Mouse (Mus musculus) gastrocnemius, postnatal 25 days (tissue): ENCODE measurements at regions not wholly inside any gene's neighbourhood (a gene's known extent, or its start where the extent isn't known, plus 50 kb on each side); places are given as distances from the start of the nearest gene placed in this dataset.

Source experiments
- DNase-seq: peaks from one replicate; pipeline ENCODE4 v3.0.0; 2022

DNA sequence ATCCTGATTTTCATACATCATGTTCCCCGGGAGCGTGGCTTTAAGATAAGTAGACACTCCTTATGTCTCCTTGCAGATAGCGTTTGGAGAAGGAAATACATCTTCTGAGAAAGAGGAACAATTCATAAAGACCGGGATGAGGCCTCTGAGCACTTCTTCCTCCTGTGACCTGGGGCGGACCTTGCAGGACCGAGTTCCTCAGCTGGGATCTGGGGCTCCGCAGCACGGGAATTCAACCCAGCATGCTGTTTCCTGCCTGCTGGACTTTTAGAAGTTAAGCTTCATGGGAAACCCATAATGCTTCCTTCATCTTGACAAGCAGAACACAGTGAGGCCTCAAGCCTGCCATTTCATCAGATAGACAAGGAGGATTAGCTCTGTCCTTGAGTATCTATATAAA, 491.4 kb downstream of the Fam19a5 start:
- DNase-seq, result no peak

DNA sequence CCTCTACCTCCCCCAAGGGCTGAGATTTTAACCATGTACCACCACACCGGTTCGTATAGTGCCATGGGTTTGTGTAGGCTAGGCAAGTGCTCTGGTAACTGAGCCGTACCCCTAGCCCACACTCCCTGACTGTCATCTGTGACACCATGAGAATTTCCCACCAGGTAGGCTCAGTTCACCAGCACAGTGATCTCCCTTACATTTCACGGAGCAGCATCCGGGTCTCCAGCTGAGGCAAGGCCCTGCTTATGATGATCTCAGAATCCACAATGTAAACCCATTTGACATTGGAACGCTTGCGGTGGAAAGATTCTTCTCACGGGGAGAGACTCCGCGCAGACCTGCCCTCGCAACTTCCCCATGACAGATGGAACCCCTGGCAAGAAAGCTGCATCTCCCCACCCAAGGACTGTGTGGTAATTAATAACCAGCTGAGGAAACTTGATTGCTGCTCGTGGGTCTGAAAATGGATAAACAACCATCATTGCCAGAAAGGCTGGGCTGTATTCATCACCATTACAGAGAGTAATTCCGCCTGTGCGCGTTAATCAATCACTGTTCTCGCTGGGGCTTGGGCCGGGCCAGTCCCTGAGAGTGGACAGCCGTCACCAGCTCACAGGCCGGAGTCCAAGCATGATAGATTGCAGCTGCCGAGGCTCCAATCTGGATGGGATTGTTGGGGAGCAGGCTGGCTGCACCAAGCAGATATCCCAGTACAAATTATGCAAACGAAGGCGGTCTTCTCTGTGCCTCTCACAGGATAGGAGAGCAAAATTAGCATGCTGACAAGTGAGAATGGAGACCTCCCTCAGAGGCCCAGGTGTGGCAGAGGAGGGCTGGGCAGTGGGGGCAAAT, 492.3 kb downstream of the Fam19a5 start:
- DNase-seq, result no peak

DNA sequence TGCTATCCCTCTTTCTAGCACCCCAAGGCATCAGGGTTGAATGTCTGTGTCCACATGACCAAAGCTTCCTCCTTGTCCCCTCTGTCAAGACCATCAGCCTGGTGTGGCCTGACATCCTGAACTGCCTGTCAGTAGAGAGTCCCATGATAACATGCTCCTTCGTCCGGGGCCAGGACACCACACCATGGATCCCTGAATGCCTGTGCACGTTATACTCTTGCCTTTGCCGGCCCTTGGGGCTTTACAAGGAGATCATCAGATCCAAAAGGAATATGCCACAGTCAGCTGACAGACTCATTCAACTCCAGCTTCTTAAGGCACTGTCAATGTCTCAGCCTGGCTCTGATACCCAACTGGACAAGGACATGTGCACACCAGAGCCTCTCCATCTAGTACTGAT, 493.5 kb downstream of the Fam19a5 start:
- DNase-seq, result no peak

DNA sequence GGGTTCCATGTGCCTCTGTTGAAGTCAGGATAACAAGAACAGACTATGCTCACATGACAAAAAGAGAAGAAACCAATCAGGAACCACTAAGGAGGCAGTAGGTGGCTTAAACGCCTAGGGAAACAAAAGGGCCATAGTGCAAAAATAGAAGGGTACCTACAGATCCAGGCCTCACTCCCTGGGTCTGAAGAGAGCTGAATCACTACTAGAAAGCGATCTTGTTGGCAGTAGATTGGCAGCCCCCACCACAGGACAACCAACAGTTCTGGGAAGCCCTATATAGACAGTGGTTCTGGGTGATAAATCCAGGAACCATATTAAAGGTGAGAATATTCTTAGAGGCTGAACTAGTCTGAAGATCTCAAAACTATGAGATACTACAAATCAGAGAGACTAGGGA, 498.7 kb downstream of the Fam19a5 start:
- no peak for DNase-seq

DNA sequence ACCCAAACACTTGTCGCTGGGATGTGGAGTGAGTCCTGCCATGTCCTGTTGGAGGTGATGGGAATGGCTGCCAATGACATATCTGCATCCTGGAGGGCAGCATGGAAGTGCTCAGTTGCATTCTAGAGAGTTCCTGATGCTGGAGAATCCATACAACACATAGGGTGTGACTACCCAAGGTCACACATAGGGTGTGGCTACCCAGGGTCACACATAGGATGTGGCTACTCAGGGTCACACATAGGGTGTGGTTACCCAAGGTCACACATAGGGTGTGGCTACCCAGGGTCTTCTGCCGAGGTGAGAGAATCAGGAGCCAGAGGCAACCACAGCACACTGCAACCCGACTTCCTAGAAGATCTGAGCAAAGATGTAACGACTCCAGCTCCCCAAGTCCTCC, 514.0 kb downstream of the Fam19a5 start:
- DNase-seq, result no peak

DNA sequence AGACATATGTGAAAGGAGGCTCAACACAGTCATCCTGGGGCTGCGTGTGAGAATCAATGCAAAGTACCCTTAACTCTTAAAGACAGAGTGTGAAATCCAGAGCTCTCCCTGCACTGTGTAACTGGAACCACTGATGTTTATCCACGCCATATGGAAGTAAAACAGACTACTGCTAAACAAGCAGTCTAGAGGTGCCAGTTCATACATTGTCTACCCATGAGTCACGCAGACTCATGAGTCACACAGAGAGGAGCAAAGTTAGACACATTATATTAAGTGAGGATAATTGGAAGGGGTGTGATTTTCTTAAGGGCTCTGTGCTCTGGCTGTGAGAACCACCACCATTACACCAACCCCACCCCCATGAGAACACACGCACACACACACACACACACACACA, 516.8 kb downstream of the Fam19a5 start:
- no peak for DNase-seq

DNA sequence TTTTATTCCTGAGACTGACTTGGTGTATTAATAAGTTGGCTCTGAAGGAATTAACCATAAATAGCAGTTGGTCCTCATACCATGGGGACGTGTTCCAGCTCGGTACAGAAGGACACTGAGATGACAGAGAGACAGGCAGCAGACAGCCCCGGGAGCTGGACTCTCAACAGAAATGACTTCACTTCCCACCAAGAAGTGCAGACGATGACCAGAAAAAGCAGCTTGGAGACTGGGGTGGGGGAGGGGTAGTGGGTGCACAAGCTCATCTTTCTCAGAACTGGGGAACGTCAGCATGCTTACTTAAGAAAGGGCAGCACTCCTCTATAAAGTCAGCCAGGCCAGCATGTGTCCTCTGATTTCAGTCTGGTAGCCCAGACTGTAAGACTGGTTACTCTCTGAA, 518.9 kb downstream of the Fam19a5 start:
- DNase-seq, result no peak

DNA sequence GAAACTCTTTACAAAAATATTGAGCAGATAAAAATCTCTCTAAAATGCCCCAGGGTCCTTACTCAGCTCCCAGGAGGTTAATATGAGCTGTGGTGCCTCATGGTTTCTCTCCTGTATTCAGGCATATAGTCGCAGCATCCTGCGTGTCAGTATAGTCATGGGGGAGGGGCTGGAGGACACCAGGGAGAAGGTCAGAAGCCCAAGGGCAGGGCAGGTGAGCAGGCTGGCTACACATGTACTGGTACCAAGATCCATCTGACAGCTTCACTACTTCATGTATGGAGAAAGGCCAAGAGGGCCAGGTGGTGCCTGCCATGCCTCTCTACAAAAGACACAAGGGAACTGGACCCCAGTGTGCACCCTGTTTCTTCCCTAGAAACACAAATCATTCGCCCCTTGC, 524.4 kb downstream of the Fam19a5 start:
- no peak for DNase-seq

DNA sequence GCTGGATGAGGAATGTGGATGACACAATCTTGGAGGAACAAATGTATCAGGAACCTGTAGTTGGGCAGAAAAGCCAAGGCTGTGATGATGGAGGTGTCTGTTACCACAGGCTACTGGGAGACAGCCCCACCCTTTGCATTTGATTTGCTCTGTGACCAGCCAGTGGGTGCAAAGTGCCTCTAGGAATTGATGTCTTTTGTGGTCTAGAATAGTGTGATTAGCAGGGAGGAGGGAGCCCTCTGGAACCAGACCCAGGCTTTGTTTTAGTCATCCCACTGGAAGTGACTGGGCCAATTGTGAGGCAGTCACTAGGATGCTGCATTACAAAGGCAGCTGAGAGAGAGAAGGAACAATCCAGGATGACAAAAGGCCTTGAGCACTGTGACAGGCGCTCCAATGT, 527.4 kb upstream of the Zdhhc25 start:
- DNase-seq, result no peak

DNA sequence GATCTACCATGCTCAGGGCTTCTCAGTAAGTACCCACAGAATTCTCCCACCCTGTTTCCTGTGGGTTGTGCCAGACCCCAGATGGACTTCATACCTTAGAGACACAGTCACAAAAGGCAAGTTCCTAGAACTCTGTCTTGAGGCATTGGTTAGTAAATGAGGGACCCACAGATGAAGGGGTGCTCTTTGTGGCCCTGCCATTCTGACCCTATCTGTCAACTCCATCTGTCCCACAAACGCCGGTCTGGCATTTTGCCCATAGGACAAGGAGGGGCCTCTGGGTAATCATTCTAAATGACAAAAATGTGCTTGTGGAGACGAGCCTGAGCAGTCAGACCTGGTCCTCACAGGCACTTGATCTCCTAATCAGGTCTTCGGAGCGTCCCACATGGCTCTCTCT, 516.2 kb upstream of the Zdhhc25 start:
- no peak for DNase-seq

DNA sequence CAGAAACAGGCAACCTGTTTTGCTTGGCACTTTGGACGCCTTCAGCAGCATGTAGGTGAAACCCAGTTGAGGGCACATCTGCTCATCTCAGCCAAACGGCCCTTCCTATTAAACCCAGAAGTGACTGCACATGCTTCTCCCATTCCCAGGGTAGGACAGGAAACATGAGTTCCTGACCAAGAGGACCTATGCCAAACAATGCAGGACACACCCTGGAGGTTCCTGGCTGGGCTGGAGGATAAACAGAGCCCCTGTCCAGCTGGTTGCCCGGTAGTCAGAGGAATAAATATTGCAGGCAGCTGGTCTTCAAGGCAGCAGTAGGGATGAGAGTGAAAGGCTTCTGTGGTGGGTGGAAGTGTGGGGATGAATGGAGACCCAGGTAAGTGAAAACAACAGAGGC, 514.5 kb upstream of the Zdhhc25 start:
- no peak for DNase-seq

DNA sequence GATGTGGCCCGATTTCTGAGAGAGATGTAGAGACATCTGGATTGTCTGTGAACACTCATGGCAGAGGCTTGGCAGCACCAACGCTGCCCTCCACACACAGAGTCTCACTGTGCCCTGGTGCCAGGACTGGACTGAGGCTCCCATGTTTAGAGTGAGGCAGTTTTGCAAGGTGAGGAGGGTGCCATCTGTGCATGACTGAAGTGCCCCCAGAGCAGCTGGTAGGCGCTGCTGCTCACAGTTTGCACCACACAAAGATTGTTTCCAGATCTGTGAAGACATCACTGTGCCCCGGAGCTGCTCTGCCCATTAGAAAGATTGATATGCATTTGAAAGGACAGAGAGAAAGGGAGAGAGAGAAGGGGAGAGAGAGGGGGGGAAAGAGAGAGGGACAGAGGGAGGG, 510.6 kb upstream of the Zdhhc25 start:
- no peak for DNase-seq

DNA sequence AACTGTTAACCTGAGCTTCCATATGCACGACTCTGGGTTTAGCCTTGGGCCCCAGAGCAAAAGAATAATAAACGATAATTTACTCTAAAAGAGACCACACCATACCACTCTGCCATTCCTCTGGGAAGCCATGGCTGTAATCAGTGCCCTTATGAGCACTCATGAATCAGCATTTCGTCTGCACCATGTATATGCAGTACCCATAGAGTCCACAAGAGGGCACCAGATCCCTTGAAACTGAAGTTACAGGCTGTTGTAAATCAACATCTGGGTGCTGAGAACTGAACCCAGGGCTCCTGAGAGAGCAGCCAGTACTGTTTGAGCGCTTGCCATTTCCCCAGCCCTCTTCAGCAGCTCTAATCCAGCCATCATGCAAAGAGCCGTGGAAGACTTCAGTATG, 508.7 kb upstream of the Zdhhc25 start:
- no peak for DNase-seq

DNA sequence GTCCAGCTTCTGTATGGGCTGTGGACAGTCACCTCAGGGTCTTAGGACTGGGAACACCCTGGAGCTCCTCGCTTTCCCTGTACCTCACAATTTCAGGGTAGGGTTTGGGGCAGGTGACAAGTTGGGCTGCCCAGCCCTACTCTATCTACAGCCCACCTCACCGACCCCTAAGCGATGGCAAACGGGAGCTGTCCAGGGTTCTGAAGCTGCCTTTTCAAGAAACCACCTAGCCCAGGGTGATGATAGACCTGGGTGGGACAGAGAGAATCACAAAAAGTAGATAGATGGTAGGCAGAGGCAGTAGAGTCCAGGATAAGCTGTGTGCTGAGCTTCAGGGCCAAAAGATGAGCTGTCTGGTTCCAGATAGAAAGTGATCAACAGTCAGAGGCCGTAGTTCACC, 479.7 kb upstream of the Zdhhc25 start:
- DNase-seq, result no peak

DNA sequence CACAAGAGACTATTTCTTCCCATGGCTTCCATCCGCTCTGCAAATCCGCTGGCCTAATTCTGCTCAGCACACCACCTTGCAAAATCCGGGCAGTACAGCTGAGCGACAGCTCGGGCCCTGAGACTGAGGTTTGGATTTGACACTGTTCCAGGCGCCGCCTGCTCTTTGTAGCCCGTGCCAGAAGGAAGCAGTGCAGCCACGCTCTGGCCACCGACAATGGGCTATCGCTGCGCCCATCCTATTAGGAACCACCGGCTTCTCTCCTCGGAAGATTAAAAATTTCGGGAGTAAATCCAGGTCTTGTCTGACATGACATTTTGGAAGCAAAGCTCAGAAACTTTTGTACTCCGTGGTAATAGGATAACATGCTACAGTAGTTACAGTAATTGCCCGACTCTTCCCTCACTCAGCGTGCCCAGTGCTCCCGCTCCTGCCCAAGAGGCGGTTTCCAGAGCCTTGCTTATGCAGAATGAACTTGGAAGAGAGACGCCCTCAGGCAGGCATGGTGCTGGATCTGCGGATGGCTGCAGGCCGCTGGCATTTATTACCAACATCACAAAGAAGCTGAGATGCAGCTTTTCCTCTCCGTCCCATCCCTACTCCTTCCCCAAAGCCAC, 476.1 kb upstream of the Zdhhc25 start:
- no peak for DNase-seq

DNA sequence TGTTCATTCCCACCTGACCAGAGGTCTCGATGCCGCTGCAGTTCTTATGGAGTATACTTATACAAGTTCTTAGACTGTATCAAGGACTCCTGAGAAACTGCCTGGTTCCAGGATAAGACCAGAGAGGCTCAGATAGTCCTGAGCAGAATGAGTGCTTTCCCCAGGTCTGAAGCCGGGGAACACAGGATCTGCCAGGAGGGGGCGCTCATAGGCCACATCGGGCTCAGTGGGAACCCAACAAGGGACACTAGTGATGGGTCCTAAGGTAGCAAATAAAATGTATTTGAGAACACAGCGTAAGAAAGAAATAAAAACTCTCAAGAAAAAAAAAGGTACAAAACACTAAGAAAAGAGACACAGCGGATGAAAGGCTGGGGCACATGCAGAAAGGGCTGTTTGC, 454.0 kb upstream of the Zdhhc25 start:
- DNase-seq, result no peak

DNA sequence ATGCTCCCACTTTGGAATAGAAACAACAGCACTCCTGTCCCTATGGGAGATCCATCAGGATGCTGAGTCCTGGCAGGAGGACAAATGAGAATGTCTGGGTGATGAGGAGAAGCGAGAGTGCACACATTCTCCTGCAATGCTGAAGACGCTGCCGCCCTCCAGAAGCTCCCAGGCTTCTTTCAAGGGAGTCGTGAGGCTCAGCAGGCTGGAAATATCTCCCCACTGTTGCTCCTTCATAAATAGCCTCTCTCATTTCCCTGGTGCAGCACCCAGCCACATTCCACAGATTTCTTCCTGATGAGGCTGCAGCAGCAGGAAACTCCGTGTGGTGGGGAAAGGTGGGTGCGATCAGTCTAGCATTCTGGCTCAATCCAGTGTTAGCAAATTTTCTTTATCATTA, 448.9 kb upstream of the Zdhhc25 start:
- DNase-seq, result no peak

DNA sequence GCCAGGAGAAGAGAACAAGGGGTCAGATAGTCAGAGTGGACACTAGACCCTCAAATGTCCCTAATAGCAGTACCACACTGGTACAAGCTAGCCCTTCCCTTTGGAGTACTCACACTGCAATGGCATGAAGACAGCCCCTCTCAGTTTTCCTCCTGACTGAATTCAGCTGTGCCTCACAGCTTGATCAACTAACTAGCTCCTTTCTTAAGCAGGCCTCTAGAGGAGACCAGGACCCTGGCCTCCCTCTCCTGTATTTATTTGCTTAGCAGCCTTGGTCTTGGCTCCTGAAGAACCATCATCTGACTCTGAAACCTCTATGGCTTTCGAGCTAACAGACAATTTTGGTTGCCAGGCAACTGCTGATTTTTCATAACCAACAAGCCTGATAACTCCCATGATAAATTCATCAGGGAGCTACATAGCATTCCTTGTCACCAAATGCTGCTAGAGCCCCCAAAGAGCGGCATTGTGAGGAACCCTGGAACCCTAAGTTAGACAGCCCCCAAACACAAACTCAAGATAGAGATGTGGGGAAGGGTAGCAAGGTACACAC, 440.4 kb upstream of the Zdhhc25 start:
- DNase-seq, result no peak

DNA sequence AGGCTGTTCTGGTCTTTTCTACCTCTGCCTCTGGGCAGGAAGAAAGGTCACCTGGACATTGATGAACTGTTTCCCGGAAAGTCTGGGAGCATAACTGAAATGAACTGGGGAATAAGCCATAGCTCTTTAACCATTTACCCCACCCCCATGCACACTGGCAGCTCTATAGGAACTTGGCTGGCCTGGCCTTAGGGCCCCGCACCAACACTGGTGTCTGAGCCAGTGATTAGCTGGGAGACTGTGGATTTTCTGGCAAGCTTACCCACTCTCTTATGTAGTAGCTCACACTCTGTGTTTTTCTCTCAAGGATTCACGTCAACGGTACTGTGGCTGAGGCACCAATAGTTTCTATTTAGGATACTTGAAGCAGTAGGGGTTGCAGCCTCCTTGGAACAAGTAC, 439.8 kb upstream of the Zdhhc25 start:
- no peak for DNase-seq

DNA sequence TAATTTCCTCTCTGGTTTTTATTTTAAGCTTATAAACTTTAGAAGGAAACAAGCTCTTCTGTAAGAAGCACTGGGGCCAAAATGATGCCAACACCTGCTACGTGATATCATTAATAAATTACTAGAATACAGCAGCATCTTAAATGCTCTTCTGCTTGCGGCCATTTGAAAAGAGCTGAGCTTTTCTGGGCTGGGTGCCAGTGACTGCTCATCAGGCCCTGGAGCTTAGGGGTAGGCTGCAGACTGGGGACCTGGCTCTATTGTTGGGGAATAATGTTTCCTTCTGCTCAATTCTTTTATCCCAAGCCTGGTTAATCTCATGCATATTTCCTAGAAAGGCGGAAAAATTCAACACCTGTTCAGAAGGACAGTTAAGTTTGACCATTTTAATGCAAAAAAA, 436.7 kb upstream of the Zdhhc25 start:
- DNase-seq, result no peak

DNA sequence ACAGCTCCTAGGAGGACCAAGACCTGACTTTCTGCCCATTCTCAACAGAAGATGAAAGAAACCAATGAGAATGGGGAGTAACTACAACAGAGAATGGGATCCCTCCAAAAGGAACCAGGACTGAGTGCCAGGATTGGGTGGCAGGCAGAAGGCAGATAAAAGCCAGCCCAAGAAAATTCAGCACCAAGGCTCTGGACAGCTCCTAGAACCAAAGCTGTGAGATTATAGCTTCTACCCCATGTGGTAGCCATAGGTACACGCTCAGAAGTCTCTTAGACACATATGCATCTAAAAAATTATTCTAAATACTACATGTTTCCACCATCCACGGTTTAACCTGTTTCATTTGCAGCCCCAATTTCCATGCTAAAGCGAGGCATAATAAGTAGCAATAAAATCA, 425.8 kb upstream of the Zdhhc25 start:
- no peak for DNase-seq

DNA sequence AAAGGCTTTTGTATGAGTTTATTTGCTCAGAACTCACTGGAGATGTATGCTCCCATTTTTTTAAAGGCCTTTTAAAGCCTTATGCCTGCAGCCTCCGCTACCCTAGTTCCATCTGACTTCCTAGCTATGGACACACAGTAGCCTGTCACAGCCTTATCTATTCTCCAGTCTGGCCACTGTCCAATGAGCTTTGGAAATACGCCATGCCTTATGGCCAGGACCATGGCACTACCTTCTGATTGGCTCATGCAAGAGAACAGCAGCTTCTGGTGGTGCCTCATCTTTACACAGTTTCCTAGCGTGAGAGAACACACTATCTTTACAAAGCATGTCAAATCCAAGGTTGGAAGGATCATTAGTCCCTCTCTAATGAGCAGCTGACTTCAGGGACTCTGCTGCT, 424.1 kb upstream of the Zdhhc25 start:
- no peak for DNase-seq

DNA sequence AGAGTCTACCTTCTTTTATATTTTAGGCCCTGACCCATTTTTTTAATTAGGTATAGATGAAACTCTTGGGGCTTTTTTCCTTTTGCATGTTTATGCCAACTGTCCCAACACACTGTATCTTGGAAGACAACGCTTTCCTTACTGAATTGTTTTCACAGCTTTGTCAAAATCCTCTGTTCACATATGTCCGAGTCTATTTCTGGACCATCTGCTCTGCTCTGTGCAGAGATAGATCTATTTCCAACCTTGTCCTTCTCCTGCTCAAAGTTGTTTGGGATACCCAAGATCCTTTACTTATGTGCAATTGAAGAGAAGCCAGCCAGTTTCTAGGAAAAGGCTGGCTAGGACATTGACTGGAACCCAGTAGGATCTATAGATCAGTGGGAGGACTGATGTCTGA, 403.6 kb upstream of the Zdhhc25 start:
- DNase-seq, result no peak

DNA sequence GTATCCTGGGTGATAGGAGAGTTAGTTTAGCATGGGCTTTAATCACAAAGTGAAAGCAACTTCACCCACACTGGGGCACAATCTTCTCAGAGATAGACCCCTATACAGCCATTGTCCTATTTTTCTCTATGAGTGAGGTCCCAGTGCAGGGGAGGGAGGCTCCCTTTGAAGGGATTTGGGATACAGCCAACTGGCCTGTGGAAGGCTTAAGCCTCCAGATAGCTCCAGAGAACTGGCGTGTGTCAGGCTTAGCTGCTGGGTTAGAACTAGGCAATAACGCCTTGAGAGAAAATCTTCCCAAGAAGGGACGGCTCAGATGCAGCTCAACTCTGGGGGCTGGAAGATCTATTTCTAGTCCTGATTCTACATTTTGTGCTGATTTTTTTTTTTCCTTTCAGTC, 397.4 kb upstream of the Zdhhc25 start:
- no peak for DNase-seq
